Mouse (Mus musculus) urinary bladder, postnatal 36 days (tissue): Measurements from ENCODE around the gene Pon2.
A peak's percentile ranks its signal among the peaks of the same experiment; 100 is the strongest.
"Not testable (repeated sequence)": the region's sequence is repeated elsewhere in the genome, so short reads cannot be mapped to it uniquely, and the experiment has no call there.

ENCODE experiments used
- DNase-seq, 2 experiments: peaks; one replicate each; pipeline ENCODE4 v3.0.0; 2022; ENCODE audit warnings: low spot score in 2 of 2, mixed read lengths in 1 of 2

Pon2 gene

GRCm38 (mm10) chr6:5298092-5298554 is at the start of gene Pon2:
Pon2 (minus strand) TSS chr6:5298455.
- peak; percentile 77 to 87 for DNase-seq

- DNase-seq, result no peak
These were observed 46.0 kb upstream of the Pon2 start for GRCm38 (mm10) chr6:5344255-5344654.

DNA sequence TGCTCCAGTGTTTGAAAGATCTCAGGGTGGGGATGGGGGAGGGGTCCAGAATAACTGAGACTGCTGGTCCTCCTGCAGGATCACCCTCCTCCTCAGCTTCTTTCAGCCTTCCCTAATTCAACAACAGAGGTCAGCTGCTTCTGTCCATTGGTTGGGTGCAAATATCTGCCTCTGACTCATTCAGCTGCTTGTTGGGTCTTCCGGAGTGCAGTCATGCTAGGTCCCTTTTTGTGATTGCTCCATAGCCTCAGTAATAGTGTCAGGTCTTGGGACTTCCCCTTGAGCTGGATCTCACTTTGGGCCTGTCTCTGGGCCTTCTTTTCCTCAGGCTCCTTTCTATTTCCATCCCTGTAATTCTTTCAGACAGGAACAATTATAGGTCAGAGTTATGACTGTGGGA is 41.0 kb upstream of the Pon2 start:
- DNase-seq, result not testable (repeated sequence)

DNA sequence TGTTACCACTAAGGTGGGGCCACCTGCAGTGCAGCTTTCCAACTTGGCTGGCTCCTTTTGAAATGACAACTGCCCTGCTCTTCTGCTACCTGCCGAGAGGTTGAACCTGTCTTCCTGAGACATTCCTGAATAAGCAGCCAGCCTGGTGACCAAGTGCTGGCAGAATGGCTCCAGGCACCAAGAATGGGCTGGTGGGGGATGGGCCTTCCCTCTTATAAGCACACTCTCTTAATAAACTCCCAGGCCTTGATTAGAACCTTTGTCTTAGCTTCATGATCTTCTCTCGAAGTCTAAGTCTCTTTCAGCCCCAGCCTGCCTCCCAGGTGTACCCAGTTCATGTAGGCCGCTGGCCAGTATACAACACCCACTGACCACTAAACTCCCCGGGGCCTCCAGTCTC is 40.5 kb upstream of the Pon2 start:
- not testable (repeated sequence) for DNase-seq

DNA sequence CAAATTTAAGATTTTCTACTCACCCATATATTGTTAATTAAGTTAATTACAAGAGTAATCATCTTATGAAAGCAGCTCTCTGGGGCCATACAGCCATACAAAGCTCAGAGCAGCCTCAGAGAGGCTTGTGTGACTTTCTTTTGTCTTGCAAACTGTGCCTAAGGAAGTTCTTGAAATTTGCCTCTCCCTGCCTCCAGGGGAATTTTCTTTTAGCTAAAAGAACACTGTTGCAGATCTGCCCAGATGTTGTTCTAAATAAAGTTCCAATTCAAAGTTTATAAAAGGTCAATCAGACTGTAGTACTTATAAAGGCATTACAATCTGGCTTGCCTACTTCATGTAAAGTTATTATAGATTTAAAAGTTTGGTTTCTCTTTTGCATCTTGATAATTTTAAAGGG is 37.8 kb upstream of the Pon2 start:
- DNase-seq, result not testable (repeated sequence)

GRCm38 (mm10) chr6:5334021-5334420 is 35.8 kb upstream of the Pon2 start:
- no peak for DNase-seq

GRCm38 (mm10) chr6:5332560-5333150 is 34.4 kb upstream of the Pon2 start:
- DNase-seq, result no peak

- no peak for DNase-seq
These were observed 26.9 kb upstream of the Pon2 start for GRCm38 (mm10) chr6:5325122-5325521.

GRCm38 (mm10) chr6:5324101-5324500 is 25.8 kb upstream of the Pon2 start:
- not testable (repeated sequence) for DNase-seq

- no peak for DNase-seq
These were observed 18.4 kb upstream of the Pon2 start for GRCm38 (mm10) chr6:5316630-5317029.

DNA sequence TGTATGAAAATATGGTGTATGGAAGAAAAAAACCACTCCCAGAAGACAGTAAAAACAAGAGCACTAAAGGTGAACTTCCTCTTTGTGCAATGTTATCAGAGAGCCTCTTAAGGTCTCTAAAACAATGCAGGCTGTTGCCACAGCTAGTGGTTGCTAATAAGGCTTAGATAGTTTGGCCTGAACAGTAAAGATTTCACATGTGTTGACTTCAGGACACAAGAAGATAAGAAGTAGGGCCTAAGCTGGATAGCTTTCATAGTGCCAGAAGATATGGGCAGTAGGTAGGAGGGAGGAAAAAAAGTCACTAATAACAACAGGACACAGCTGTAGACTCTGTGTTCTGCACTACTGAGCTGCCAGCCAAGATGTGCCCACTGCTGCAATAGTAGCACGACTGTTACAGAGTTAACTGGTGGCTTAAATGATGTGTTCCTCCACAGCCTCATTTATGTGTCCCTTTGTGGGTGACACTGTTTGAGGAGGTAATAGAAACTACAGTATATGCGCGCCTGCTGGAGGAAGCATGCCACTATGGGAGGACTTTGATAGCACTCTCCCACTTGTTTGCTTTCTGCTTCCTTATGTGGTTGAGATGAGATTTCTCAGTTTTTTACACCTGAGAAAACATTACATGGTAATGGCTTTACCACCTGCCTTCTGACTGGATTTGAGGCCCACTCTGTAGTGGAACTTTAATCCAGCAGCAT is 17.0 kb upstream of the Pon2 start:
- DNase-seq, result no peak

GRCm38 (mm10) chr6:5313951-5314590 is 15.8 kb upstream of the Pon2 start:
- no peak for DNase-seq

- no peak for DNase-seq
These were observed 12.2 kb upstream of the Pon2 start for GRCm38 (mm10) chr6:5310491-5310890.

- peak in 1 of 2 experiments; percentile 60 for DNase-seq
These were observed 11.4 kb upstream of the Pon2 start for GRCm38 (mm10) chr6:5309595-5310197.

- no peak for DNase-seq
These were observed 7.7 kb upstream of the Pon2 start for GRCm38 (mm10) chr6:5305926-5306325.

DNA sequence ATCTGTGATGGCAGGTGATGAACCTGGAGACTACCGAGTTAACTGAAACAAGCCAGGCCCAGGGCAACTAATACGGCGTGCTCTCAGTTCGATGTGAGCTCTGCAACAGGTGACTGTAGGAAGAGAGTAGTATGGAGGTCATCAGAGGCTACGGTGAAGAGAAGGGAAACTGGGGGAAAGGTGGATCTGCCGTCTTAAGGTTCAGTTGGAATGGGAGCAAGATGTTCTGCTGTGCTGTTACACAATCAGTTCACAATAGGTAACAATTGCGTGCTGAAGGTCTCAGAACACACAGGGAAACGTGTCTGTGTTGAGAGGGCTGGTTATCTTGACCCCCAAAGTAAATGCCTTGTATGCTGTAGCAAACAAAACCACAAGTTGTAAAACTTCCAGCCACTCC is 6.7 kb upstream of the Pon2 start:
- no peak for DNase-seq

DNA sequence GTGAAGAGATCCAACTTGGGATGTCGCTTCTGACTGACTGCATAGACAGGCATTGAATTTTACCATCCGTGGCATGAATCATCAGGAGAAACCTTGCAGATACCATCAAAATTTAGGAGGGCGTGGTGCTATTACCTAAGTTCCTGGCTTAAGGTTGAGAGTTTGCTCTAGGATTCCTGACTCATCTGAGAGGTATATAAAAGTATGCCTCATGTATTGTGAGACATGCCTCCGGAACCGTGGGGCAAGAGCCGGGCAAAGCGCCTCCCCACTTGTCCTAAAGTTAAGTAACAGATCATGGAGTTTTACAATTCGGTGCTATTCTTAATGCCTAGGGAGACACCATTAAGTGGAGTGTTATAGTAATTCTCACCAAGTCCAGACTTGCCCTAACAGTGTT is 2.4 kb upstream of the Pon2 start:
- peak in 1 of 2 experiments; percentile 26 for DNase-seq

- DNase-seq, result no peak
These were observed 1.3 kb upstream of the Pon2 start for GRCm38 (mm10) chr6:5299561-5299960.

DNA sequence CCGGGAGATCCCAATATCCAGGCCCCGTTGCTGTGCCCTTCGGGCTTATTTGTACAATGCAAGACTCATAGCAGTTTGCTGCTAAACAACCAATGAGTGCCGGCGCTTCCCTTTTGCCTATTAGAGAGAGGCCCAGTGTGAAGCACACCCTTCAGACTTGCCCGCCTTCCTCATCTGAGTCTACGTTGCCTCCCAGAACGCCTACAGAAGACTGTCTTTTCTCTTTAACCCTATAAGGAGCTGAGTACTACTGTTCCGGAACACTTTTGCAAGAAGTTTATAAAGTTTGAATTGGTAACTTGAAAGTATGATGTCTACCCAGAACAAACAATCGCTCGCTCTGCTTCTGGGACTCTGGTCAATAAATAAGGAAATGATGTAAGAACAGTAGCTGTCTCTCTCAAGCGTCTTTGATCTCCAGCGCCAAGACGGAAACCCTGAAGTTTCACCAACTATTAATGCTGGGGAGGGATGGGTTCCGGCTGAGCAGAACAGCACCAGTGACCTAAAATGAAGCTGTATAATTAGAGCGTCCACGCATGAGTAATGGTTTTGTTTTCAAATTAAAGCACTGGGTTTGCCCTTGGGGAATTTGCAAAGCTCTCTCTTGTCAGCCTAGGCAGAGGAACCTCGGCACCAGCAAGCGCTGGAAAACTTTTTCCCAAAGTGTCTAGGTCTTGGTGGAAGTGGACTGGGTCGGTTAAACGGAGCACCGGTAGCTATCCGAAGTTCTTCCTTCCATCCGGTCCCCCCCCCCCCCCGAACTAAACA is 749 bp downstream of the Pon2 start:
- peak; percentile 38 to 63 for DNase-seq

DNA sequence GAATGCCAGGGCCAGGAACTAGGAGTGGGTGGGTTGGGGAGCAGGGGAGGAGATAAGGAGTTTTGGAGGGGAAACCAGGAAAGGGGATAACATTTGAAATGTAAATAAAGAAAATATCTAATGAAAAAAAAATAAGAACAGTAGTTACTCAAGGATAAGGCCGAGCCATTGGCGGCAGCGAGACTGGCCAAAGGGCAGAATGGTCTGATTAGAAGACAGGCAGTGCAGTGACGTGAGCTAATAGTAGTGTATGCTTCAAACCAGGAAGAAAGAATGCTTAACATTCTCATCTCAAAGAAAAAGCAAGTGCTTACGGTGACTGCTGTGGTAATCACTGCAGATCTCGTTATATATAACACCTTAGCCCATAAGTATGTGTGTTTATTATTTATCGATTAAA is 2.2 kb downstream of the Pon2 start:
- DNase-seq, result no peak

GRCm38 (mm10) chr6:5294659-5295449 is 3.4 kb downstream of the Pon2 start:
- DNase-seq, result no peak
